Mouse (Mus musculus): ENCODE data around the gene Sgpl1. TPM values are rescaled to one million over a fixed set of nuclear protein-coding genes. Genes with fewer than 3 reads are reported as not detected.

The Sgpl1 gene
- polyA plus RNA-seq, 1 experiment = 0.60 TPM

- Histone ChIP-seq H3K4me1 (ENCODE audit: control insufficient read depth) (no peaks in the 10 kb centered on the region), H3K27me3 (ENCODE audit: control insufficient read depth) (no peaks in the 10 kb centered on the region), H3K9me3 (ENCODE audit: control insufficient read depth, low read length) (no peaks in the 10 kb centered on the region), H3K36me3 (ENCODE audit: control insufficient read depth) (no peaks in the 10 kb centered on the region), H3K4me3 (replicated peaks) (no peak overlapping the region)
- TF ChIP-seq GATA1 (IDR thresholded peaks at IDR 0.05; ENCODE audit: low read length) (no peak), TAL1 (IDR thresholded peaks at IDR 0.05; ENCODE audit: low read length) (no peak)
Measured at GRCm38 (mm10) chr10:61160671-61161070, 13.2 kb upstream of the Sgpl1 start.

- TF ChIP-seq TAL1 (IDR thresholded peaks at IDR 0.05; ENCODE audit: low read length) (no peak), GATA1 (IDR thresholded peaks at IDR 0.05; ENCODE audit: low read length) (no peak)
- Histone ChIP-seq H3K4me1 (ENCODE audit: control insufficient read depth) (peaks cover 5% of the 10 kb centered on the region), H3K9me3 (ENCODE audit: control insufficient read depth, low read length) (no peaks in the 10 kb centered on the region)
Measured at GRCm38 (mm10) chr10:61160089-61160488, 12.6 kb upstream of the Sgpl1 start.

GRCm38 (mm10) chr10:61158594-61158993 lies 11.1 kb upstream of the Sgpl1 start:
- no peaks in the 10 kb centered on the region for H3K27me3 ChIP-seq (ENCODE audit: control insufficient read depth)

More at GRCm38 (mm10) chr10:61160089-61160488, 12.6 kb upstream of the Sgpl1 start:
- H3K4me3 ChIP-seq (replicated peaks) = no peak overlapping the region
- H3K36me3 ChIP-seq (ENCODE audit: control insufficient read depth) = no peaks in the 10 kb centered on the region
- no peaks in the 10 kb centered on the region for H3K27me3 ChIP-seq (ENCODE audit: control insufficient read depth)

GRCm38 (mm10) chr10:61156453-61156852 lies 8.9 kb upstream of the Sgpl1 start:
- no peak overlapping the region for H3K4me3 ChIP-seq (replicated peaks)
- no peaks in the 10 kb centered on the region for H3K36me3 ChIP-seq (ENCODE audit: control insufficient read depth)
- peaks cover 25% of the 10 kb centered on the region for H3K4me1 ChIP-seq (ENCODE audit: control insufficient read depth)
- TF ChIP-seq GATA1 (IDR thresholded peaks at IDR 0.05; ENCODE audit: low read length) (no peak), TAL1 (IDR thresholded peaks at IDR 0.05; ENCODE audit: low read length) (no peak)
- H3K9me3 ChIP-seq (ENCODE audit: control insufficient read depth, low read length) = no peaks in the 10 kb centered on the region
- H3K27me3 ChIP-seq (ENCODE audit: control insufficient read depth) = no peaks in the 10 kb centered on the region

More at GRCm38 (mm10) chr10:61158594-61158993, 11.1 kb upstream of the Sgpl1 start:
- H3K4me1 ChIP-seq (ENCODE audit: control insufficient read depth) = peaks cover 15% of the 10 kb centered on the region
- no peak overlapping the region for H3K4me3 ChIP-seq (replicated peaks)
- TF ChIP-seq TAL1 (IDR thresholded peaks at IDR 0.05; ENCODE audit: low read length) (no peak), GATA1 (IDR thresholded peaks at IDR 0.05; ENCODE audit: low read length) (no peak)
- H3K9me3 ChIP-seq (ENCODE audit: control insufficient read depth, low read length) = no peaks in the 10 kb centered on the region
- no peaks in the 10 kb centered on the region for H3K36me3 ChIP-seq (ENCODE audit: control insufficient read depth)

- Histone ChIP-seq H3K9me3 (ENCODE audit: control insufficient read depth, low read length) (no peaks in the 10 kb centered on the region), H3K4me3 (replicated peaks) (no peak overlapping the region), H3K27me3 (ENCODE audit: control insufficient read depth) (no peaks in the 10 kb centered on the region), H3K4me1 (ENCODE audit: control insufficient read depth) (peaks cover 33% of the 10 kb centered on the region), H3K36me3 (ENCODE audit: control insufficient read depth) (no peaks in the 10 kb centered on the region)
- TF ChIP-seq TAL1 (IDR thresholded peaks at IDR 0.05; ENCODE audit: low read length) = no peak
- no peak for TF ChIP-seq GATA1 (IDR thresholded peaks at IDR 0.05; ENCODE audit: low read length)
Measured at GRCm38 (mm10) chr10:61155611-61156010, 8.1 kb upstream of the Sgpl1 start.

- peaks cover 62% of the 10 kb centered on the region for H3K4me1 ChIP-seq (ENCODE audit: control insufficient read depth)
- no peak overlapping the region for H3K4me3 ChIP-seq (replicated peaks)
- no peaks in the 10 kb centered on the region for H3K36me3 ChIP-seq (ENCODE audit: control insufficient read depth)
- H3K27me3 ChIP-seq (ENCODE audit: control insufficient read depth) = no peaks in the 10 kb centered on the region
- no peaks in the 10 kb centered on the region for H3K9me3 ChIP-seq (ENCODE audit: control insufficient read depth, low read length)
- TF ChIP-seq GATA1 (IDR thresholded peaks at IDR 0.05; ENCODE audit: low read length) (no peak), TAL1 (IDR thresholded peaks at IDR 0.05; ENCODE audit: low read length) (no peak)
Measured at GRCm38 (mm10) chr10:61152131-61152530, 4.6 kb upstream of the Sgpl1 start.

- Histone ChIP-seq H3K36me3 (ENCODE audit: control insufficient read depth) (no peaks in the 10 kb centered on the region), H3K4me1 (ENCODE audit: control insufficient read depth) (peaks cover 77% of the 10 kb centered on the region)
- no peak for TF ChIP-seq GATA1 (IDR thresholded peaks at IDR 0.05; ENCODE audit: low read length)
- no peak for TF ChIP-seq TAL1 (IDR thresholded peaks at IDR 0.05; ENCODE audit: low read length)
Measured at GRCm38 (mm10) chr10:61150616-61151015, 3.1 kb upstream of the Sgpl1 start.

GRCm38 (mm10) chr10:61149476-61149875 lies 2.0 kb upstream of the Sgpl1 start:
- Histone ChIP-seq H3K9me3 (ENCODE audit: control insufficient read depth, low read length) (no peaks in the 10 kb centered on the region), H3K36me3 (ENCODE audit: control insufficient read depth) (no peaks in the 10 kb centered on the region), H3K27me3 (ENCODE audit: control insufficient read depth) (peaks cover 4% of the 10 kb centered on the region; the same call in 1 of the 2 replicates), H3K4me3 (replicated peaks) (peak overlapping the region; percentile 42), H3K4me1 (ENCODE audit: control insufficient read depth) (peaks cover 69% of the 10 kb centered on the region)
- TF ChIP-seq TAL1 (IDR thresholded peaks at IDR 0.05; ENCODE audit: low read length) (no peak), GATA1 (IDR thresholded peaks at IDR 0.05; ENCODE audit: low read length) (peak; percentile 11; the same call in 1 of the 2 replicates)

More at GRCm38 (mm10) chr10:61150616-61151015, 3.1 kb upstream of the Sgpl1 start:
- Histone ChIP-seq H3K4me3 (replicated peaks) (no peak overlapping the region), H3K9me3 (ENCODE audit: control insufficient read depth, low read length) (no peaks in the 10 kb centered on the region), H3K27me3 (ENCODE audit: control insufficient read depth) (peaks cover 4% of the 10 kb centered on the region; the same call in 1 of the 2 replicates)

- Histone ChIP-seq H3K4me3 (replicated peaks) (peak overlapping the region; percentile 92), H3K4me1 (ENCODE audit: control insufficient read depth) (peaks cover 63% of the 10 kb centered on the region), H3K9me3 (ENCODE audit: control insufficient read depth, low read length) (no peaks in the 10 kb centered on the region), H3K27me3 (ENCODE audit: control insufficient read depth) (peaks cover 4% of the 10 kb centered on the region; the same call in 1 of the 2 replicates), H3K36me3 (ENCODE audit: control insufficient read depth) (no peaks in the 10 kb centered on the region)
- TF ChIP-seq TAL1 (IDR thresholded peaks at IDR 0.05; ENCODE audit: low read length) = no peak
- no peak for TF ChIP-seq GATA1 (IDR thresholded peaks at IDR 0.05; ENCODE audit: low read length)
Measured at GRCm38 (mm10) chr10:61146807-61147156, 721 bp downstream of the Sgpl1 start.

All from erythroblast, embryonic 14.5 days (primary cell).